Mouse (Mus musculus): ENCODE data around the gene Sec63.

GRCm38 (mm10) chr10:42868416-42868815 is 107.1 kb downstream of the Sec63 start:
- TF ChIP-seq CTCF (IDR thresholded peaks at IDR 0.05; ENCODE audit: extremely low read depth, insufficient read length, insufficient replicate concordance, low read depth, low read length) = no peak
- no peak for TF ChIP-seq POLR2A (IDR thresholded peaks at IDR 0.05; ENCODE audit: low read depth, low read length)
